Mouse (Mus musculus) lung, embryonic 15.5 days (tissue): ENCODE results near the gene Psen1. TPM values are rescaled to one million over a fixed set of nuclear protein-coding genes. Genes with fewer than 3 reads are reported as not detected.

Source experiments
- ATAC-seq: fragments of 200-750 bp; cut with Nextera tagmentation; 2 replicates; pipeline ENCODE4 v1.8.0; 2017; ENCODE audit warnings: moderate number of reproducible peaks, borderline replicate concordance; ENCODE audit not compliant: low FRiP score, low TSS enrichment; ENCODE audit errors: extremely low read depth
- H3K27ac ChIP-seq: fragments of 300-500 bp; sonication (generic); 2 replicates; pipeline ENCODE4 v1.5.1; 2015; ENCODE audit warnings: moderate library complexity, mild to moderate bottlenecking, inconsistent platforms
- H3K27me3 ChIP-seq: fragments of 300-500 bp; sonication (generic); 2 replicates; pipeline ENCODE4 v1.6.1; 2015; ENCODE audit warnings: inconsistent platforms
- H3K36me3 ChIP-seq: fragments of 300-500 bp; sonication (generic); 2 replicates; pipeline ENCODE4 v1.6.1; 2015; ENCODE audit warnings: inconsistent platforms
- H3K4me1 ChIP-seq: fragments of 300-500 bp; sonication (generic); 2 replicates; pipeline ENCODE4 v1.6.1; 2015; ENCODE audit warnings: inconsistent platforms
- H3K4me2 ChIP-seq: fragments of 300-500 bp; sonication (generic); 2 replicates; pipeline ENCODE4 v1.6.1; 2015; ENCODE audit warnings: inconsistent platforms, mild to moderate bottlenecking, moderate library complexity
- H3K4me3 ChIP-seq: fragments of 300-500 bp; sonication (generic); 2 replicates; pipeline ENCODE4 v1.5.1; 2015; ENCODE audit warnings: mild to moderate bottlenecking, inconsistent platforms
- H3K9ac ChIP-seq: fragments of 300-500 bp; sonication (generic); 2 replicates; pipeline ENCODE4 v1.6.1; 2015; ENCODE audit warnings: inconsistent platforms
- H3K9me3 ChIP-seq: fragments of 300-500 bp; sonication (generic); 2 replicates; pipeline ENCODE4 v1.6.1; 2016; ENCODE audit warnings: inconsistent platforms
- WGBS: fragments of 180-500 bp; shearing (Covaris S2); methylation state at CpG from one replicate; pipeline ENCODE4 v1.1.7; 2015; 5-methylcytosine and 5-hydroxymethylcytosine counted together
- polyA plus RNA-seq: library from polyadenylated mRNA; unstranded; fragments of >200 nt; fragmentation: Nextera tagmentation; extraction: Ambion mirVana; gene quantifications from 2 replicates; pipeline ENCODE4 v1.2.1, GENCODE M21; 2015

Gene Psen1
- polyA plus RNA-seq, 1 experiment from 2014 or later = 51.7 TPM

- Histone ChIP-seq H3K36me3 (no peaks in the 10 kb centered on the region), H3K9ac (no peak overlapping the region), H3K4me3 (no peak overlapping the region), H3K9me3 (no peaks in the 10 kb centered on the region), H3K27ac (no peak overlapping the region), H3K4me1 (peaks cover 4% of the 10 kb centered on the region; the same call in 1 of the 2 replicates), H3K4me2 (no peak overlapping the region), H3K27me3 (no peaks in the 10 kb centered on the region)
- 67% methylated on average over 23 of the region's 23 CpGs for WGBS
- ATAC-seq = no peak
These were observed 93.8 kb downstream of the Psen1 start for GRCm38 (mm10) chr12:83781640-83782278.

DNA sequence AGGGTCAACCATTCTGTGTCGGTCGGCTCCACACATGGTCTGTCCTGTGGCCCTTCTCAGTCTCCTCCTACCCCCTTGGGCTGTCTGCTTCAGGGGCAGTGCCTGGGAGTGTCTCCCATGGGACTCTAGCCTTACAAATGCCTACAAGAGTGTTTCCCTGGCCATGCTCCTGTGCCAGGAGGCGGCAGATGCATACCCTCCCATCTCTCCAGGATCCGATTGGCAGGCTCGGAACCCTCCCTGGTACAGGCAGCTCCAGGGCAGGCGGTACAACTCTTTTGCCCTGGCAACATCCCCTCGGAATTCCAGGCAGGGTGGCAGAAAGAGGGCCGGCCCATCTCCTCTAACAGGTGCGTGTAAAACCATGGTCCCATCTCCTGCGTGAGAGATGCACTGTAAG, 94.7 kb downstream of the Psen1 start:
- ATAC-seq = no peak
- H3K36me3 ChIP-seq = no peaks in the 10 kb centered on the region
- peaks cover 4% of the 10 kb centered on the region; the same call in 1 of the 2 replicates for H3K4me1 ChIP-seq
- H3K27ac ChIP-seq = no peak overlapping the region
- no peaks in the 10 kb centered on the region for H3K27me3 ChIP-seq
- no peak overlapping the region for H3K4me3 ChIP-seq
- no peak overlapping the region for H3K4me2 ChIP-seq
- H3K9me3 ChIP-seq = no peaks in the 10 kb centered on the region
- 83% methylated on average over 10 of the region's 10 CpGs for WGBS
- H3K9ac ChIP-seq = no peak overlapping the region

Other genes starting within 250 kb of the Psen1 start
- gene Dpf3, start 200.4 kb upstream of the Psen1 start, polyA plus RNA-seq = 2.7 and 3.7 TPM in 2 replicates
- 21.9 and 24.0 TPM in 2 replicates for gene Dcaf4, start 167.7 kb upstream of the Psen1 start, polyA plus RNA-seq
- 16.9 and 19.0 TPM in 2 replicates for gene Zfyve1, start 90.9 kb upstream of the Psen1 start, polyA plus RNA-seq
- 227 and 250 TPM in 2 replicates for gene Rbm25, start 56.9 kb upstream of the Psen1 start, polyA plus RNA-seq
- 0.69 and 0.93 TPM in 2 replicates for gene Papln, start 75.5 kb downstream of the Psen1 start, polyA plus RNA-seq
- gene Numb, start 233.8 kb downstream of the Psen1 start, polyA plus RNA-seq = 36.8 and 40.9 TPM in 2 replicates